Mouse (Mus musculus) olfactory bulb, adult 2 months (tissue): ENCODE measurements around the gene Gm11569.
"Not testable (repeated sequence)": the region's sequence is repeated elsewhere in the genome, so short reads cannot be mapped to it uniquely, and the experiment has no call there.

ENCODE experiments used
- CTCF ChIP-seq: fragments of 200-500 bp; IDR thresholded peaks from 2 replicates; pipeline ENCODE4 v1.5.1; 2012; ENCODE audit warnings: low read depth, mild to moderate bottlenecking, low read length, moderate library complexity; ENCODE audit not compliant: insufficient read depth
- POLR2A ChIP-seq: fragments of 200-500 bp; IDR thresholded peaks from 2 replicates; pipeline ENCODE4 v1.6.1; 2012; ENCODE audit warnings: mild to moderate bottlenecking, low read depth, low read length, moderate library complexity; ENCODE audit not compliant: insufficient read depth

DNA sequence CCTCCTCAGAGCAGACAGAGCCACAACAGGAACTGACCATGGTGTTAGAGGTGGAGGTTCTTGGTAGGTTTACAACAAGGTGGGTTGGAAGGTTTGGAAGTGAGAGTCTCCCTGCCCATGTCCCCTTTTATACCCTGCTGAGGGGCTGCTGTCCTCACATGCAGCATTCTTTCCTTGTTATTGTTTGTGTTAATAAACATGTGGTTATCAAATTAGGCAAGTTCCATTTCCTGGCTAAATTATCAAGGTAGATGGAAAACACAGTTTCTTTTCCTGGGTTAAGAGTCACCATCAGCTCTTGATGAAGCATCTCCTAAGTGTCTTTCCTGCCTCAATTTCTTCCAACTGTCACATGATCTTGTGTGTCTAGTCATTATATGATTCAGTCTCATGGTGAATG, 25.9 kb downstream of the Gm11569 start, which contains the start of gene Gm11595:
- TF ChIP-seq CTCF, POLR2A: not testable (repeated sequence)
